Mouse (Mus musculus) intestine, postnatal 0 days (tissue): Measurements from ENCODE around the gene Cyp2d11. TPM values are rescaled to one million over a fixed set of nuclear protein-coding genes. Genes with fewer than 3 reads are reported as not detected.

Experiments used
- ATAC-seq: fragments of 200-750 bp; cut with Nextera tagmentation; 2 replicates; pipeline ENCODE4 v1.8.0; 2017; ENCODE audit warnings: mild to moderate bottlenecking, moderate TSS enrichment, moderate library complexity
- H3K27ac ChIP-seq: fragments of 300-500 bp; sonication (generic); 2 replicates; pipeline ENCODE4 v1.5.1; 2014; ENCODE audit warnings: mild to moderate bottlenecking, low read depth, low read length, moderate library complexity
- H3K27me3 ChIP-seq: fragments of 300-500 bp; sonication (generic); replicated peaks from 2 replicates; pipeline ENCODE4 v1.6.1; 2014; ENCODE audit warnings: low read length, mixed read lengths; ENCODE audit not compliant: control insufficient read depth, insufficient read depth
- H3K36me3 ChIP-seq: fragments of 300-500 bp; sonication (generic); 2 replicates; pipeline ENCODE4 v1.6.1; 2014; ENCODE audit warnings: mild to moderate bottlenecking, moderate library complexity; ENCODE audit not compliant: control insufficient read depth, insufficient read depth
- H3K4me1 ChIP-seq: fragments of 300-500 bp; sonication (generic); replicated peaks from 2 replicates; pipeline ENCODE4 v1.6.1; 2014; ENCODE audit warnings: antibody characterized with exemption, low read length, mixed read lengths; ENCODE audit not compliant: control insufficient read depth, insufficient read depth
- H3K4me2 ChIP-seq: fragments of 300-500 bp; sonication (generic); replicated peaks from 2 replicates; pipeline ENCODE4 v1.6.1; 2014; ENCODE audit warnings: low read depth, mild to moderate bottlenecking, moderate library complexity
- H3K4me3 ChIP-seq: fragments of 300-500 bp; sonication (generic); 2 replicates; pipeline ENCODE4 v1.5.1; 2014; ENCODE audit warnings: low read depth, low read length
- H3K9ac ChIP-seq: fragments of 300-500 bp; sonication (generic); 2 replicates; pipeline ENCODE4 v1.6.1; 2014; ENCODE audit warnings: mild to moderate bottlenecking, low read depth, low read length
- H3K9me3 ChIP-seq: fragments of 300-500 bp; sonication (generic); 2 replicates; pipeline ENCODE4 v1.6.1; 2016; ENCODE audit warnings: mixed run types; ENCODE audit not compliant: control insufficient read depth
- CTCF ChIP-seq: sonication (generic); IDR thresholded peaks from 2 replicates; pipeline ENCODE4 v1.5.1; 2016; ENCODE audit warnings: low read depth, mild to moderate bottlenecking, control low read depth, antibody characterized with exemption, moderate library complexity
- WGBS: fragments of 180-500 bp; shearing (Covaris S2); extraction: QIAGEN DNeasy Blood & Tissue Kit; methylation state at CpG from one replicate; pipeline ENCODE4 v1.1.7; 2014; 5-methylcytosine and 5-hydroxymethylcytosine counted together
- polyA plus RNA-seq: library from polyadenylated mRNA; unstranded; fragments of >200 nt; fragmentation: Nextera tagmentation; extraction: Ambion mirVana; gene quantifications from 2 replicates; pipeline ENCODE4 v1.2.1, GENCODE M21; 2015

The Cyp2d11 gene
- polyA plus RNA-seq, 1 experiment from 2014 or later, result not detected

DNA sequence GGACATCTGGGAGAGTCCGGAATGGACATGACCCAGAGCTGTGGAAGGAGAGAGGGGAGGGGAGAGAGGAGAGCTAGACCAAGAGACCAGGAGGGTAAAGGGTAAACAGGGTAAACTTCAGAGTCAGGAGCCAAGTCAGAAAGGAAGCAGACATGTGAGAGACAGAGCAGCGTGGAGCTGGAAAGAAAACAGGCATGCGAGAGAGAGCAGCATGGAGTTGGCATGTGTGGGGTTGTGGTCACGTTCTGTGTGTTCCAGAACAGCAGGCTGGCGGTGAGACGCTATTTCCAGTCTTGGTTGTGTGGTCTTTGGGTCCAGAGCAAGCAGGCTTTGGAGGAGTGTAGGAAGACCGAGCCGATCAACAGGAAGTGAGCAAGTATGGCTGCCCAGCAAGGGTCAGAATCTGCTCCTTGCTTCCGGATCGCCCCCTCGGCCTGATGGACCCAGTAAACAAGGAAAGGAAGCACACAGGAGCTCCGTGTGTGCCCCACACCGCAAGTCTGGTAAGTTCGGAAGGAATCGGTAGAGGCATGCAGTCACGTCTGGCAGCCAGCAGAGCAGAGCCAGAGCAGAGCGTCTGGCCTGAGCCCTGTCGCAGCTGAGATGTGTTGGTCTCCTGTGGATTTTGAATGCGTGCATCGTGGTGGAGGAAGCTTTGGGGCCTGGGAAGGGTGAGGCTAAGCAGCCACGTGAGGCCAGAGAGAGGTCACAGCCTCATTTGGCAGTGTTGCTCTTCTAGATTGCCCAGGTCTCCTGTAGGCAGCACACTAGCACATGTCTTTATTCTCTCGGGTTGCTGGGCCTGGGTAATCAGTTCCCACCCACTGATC, 35.2 kb downstream of the Cyp2d11 start:
- Histone ChIP-seq H3K9ac (no peak overlapping the region), H3K4me3 (no peak overlapping the region), H3K36me3 (no peaks in the 10 kb centered on the region), H3K27ac (no peak overlapping the region), H3K4me1 (no peaks in the 10 kb centered on the region), H3K4me2 (no peak overlapping the region), H3K27me3 (no peaks in the 10 kb centered on the region), H3K9me3 (no peaks in the 10 kb centered on the region)
- no peak for ATAC-seq
- TF ChIP-seq CTCF, result no peak
- WGBS, result 56% methylated on average over 22 of the region's 22 CpGs

DNA sequence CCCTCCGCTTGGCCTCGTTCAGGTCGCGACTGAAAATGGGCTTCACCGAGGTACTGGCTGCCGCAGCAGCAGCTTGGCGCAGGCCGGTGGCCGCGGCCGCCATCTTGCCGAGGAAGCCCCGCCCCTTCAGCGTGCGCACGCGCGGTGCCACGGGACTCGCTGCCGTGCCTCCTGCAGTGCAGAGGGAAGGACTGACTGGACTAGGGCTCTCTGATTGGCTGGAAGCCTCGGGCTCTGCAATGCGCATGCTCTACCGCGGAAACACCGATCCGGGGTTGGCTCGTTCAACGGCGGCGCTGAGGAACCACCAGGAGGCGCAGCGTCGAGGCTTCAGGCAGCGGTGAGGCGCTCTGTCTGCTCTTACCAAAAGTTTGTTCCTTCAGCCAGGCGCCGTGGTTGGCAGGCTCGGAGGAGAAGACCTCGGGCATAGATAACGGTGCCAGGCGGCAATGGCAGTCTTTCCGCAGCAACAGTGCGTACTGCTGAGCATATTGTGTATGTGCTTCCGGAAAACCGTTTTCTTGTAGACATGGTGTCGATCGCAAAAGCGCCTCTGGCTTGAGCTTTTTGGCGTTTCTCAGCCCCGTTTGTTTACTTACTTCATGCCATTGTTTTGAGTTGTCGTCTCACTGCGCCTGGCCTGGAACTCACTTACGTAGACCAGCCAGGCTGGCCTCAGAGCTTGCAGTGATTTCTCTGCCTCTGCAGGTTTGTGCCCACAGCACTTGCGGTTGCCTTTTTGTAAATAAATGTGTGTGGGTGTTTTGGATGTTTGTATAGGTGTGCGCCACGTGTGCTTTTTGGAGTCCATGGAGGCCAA, 39.5 kb downstream of the Cyp2d11 start, which contains the start of gene Ndufa6:
TSS of gene Ndufa6 (minus strand) at position 197 of the 820 bp plus-strand sequence.
- peak within 1 kb of the TSS; percentile 97 for H3K4me3 ChIP-seq
- H3K27ac ChIP-seq, result peak within 1 kb of the TSS; percentile 89
- H3K27me3 ChIP-seq, result no peaks in the 10 kb centered on the region
- peaks cover 18% of the 10 kb centered on the region for H3K36me3 ChIP-seq
- 1% methylated on average over 57 of the region's 57 CpGs for whole genome bisulfite sequencing
- no peaks in the 10 kb centered on the region for H3K9me3 ChIP-seq
- peak within 1 kb of the TSS; percentile 72 for H3K4me2 ChIP-seq
- peaks cover 13% of the 10 kb centered on the region; the same call in 1 of the 2 replicates for H3K4me1 ChIP-seq
- TF ChIP-seq CTCF, result peak; percentile 100
- peak; percentile 95 for ATAC-seq
- peak within 1 kb of the TSS; percentile 99 for H3K9ac ChIP-seq

GRCm38 (mm10) chr15:82353745-82354113, 40.1 kb downstream of the Cyp2d11 start:
- Histone ChIP-seq H3K4me2 (peak overlapping the region; percentile 72), H3K27ac (peak overlapping the region; percentile 89), H3K9me3 (no peaks in the 10 kb centered on the region), H3K27me3 (no peaks in the 10 kb centered on the region), H3K9ac (peak overlapping the region; percentile 99), H3K4me3 (peak overlapping the region; percentile 97), H3K36me3 (peaks cover 24% of the 10 kb centered on the region), H3K4me1 (peaks cover 16% of the 10 kb centered on the region; the same call in 1 of the 2 replicates)
- no peak for TF ChIP-seq CTCF
- 0% methylated on average over 23 of the region's 23 CpGs for WGBS
- peak; percentile 19 for ATAC-seq

DNA sequence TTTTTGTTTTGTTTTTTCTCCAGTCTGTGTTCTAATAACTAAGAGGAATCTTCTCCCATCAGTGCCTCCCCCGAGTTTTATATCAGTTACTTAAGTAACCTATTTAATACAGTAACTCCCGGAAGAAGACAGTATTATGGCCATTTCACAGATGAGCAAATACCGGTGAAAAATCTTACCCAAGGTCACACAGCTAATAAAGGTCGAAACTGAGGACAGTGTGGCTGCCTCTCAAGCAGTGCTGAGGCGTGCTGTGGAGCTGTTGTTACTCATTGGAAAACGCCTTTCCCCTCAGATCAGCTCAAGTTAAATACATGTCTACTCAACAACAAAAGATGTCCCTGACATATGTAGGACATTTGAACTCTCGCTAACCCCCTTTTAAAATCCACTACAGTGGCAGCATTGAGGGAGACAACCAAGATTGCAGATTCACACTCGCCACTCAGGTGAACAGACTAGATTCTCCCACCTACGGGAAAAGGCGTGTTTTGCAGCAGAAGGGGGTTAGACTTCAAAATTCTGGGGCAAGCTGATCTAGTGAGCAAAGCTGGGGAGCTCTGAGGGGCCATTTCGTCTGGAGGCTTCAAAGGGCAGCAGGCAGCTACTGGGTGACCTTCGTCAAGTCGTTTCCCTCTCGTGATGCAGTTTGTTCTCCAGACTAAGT, 40.6 kb downstream of the Cyp2d11 start:
- no peaks in the 10 kb centered on the region for H3K27me3 ChIP-seq
- no peak for ATAC-seq
- H3K4me3 ChIP-seq, result peak overlapping the region; percentile 97
- 14% methylated on average over 14 of the region's 14 CpGs for WGBS
- no peak for TF ChIP-seq CTCF
- peak overlapping the region; percentile 89 for H3K27ac ChIP-seq
- H3K4me1 ChIP-seq, result peaks cover 17% of the 10 kb centered on the region; the same call in 1 of the 2 replicates
- no peaks in the 10 kb centered on the region for H3K9me3 ChIP-seq
- peak overlapping the region; percentile 72 for H3K4me2 ChIP-seq
- H3K36me3 ChIP-seq, result peaks cover 29% of the 10 kb centered on the region
- peak overlapping the region; percentile 99 for H3K9ac ChIP-seq

- no peak for TF ChIP-seq CTCF
- ATAC-seq, result peak; percentile 28
- Histone ChIP-seq H3K4me1 (peaks cover 24% of the 10 kb centered on the region; the same call in 1 of the 2 replicates), H3K27ac (peak overlapping the region; percentile 72), H3K36me3 (peaks cover 35% of the 10 kb centered on the region), H3K9me3 (no peaks in the 10 kb centered on the region), H3K4me2 (peak overlapping the region; percentile 72), H3K4me3 (no peak overlapping the region), H3K27me3 (no peaks in the 10 kb centered on the region), H3K9ac (no peak overlapping the region)
- 21% methylated on average over 3 of the region's 3 CpGs for WGBS
Observed at GRCm38 (mm10) chr15:82351480-82351879, 42.3 kb downstream of the Cyp2d11 start.

DNA sequence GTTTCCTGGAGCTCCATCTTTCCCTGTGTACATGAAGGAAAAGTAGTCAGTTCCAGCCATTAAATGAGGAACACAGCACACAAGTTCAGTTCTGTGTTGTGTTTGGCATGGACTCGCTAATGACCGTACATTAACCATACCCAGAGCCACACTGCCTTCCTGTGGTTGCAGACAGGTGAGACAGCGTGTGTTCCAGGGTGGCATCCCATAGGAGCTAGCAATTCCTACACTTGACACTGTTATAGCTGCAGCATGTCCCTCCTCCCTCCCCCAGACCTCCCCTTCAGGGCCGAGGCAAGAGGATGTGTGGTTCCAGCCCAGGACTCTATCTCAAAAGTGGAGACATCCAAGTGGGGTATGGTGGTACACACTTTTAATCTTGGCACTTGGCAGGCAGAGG, 43.5 kb downstream of the Cyp2d11 start:
- peaks cover 24% of the 10 kb centered on the region; the same call in 1 of the 2 replicates for H3K4me1 ChIP-seq
- no peak overlapping the region for H3K4me3 ChIP-seq
- H3K27ac ChIP-seq, result peak overlapping the region; percentile 72
- no peak overlapping the region for H3K4me2 ChIP-seq
- no peak for ATAC-seq
- no peaks in the 10 kb centered on the region for H3K27me3 ChIP-seq
- no peak overlapping the region for H3K9ac ChIP-seq
- no peaks in the 10 kb centered on the region for H3K9me3 ChIP-seq
- peak; percentile 42 for TF ChIP-seq CTCF
- 60% methylated on average over 4 of the region's 4 CpGs for WGBS
- H3K36me3 ChIP-seq, result peaks cover 35% of the 10 kb centered on the region
